Mouse (Mus musculus): ENCODE data around the gene AC124108.1.

The AC124108.1 gene

DNA sequence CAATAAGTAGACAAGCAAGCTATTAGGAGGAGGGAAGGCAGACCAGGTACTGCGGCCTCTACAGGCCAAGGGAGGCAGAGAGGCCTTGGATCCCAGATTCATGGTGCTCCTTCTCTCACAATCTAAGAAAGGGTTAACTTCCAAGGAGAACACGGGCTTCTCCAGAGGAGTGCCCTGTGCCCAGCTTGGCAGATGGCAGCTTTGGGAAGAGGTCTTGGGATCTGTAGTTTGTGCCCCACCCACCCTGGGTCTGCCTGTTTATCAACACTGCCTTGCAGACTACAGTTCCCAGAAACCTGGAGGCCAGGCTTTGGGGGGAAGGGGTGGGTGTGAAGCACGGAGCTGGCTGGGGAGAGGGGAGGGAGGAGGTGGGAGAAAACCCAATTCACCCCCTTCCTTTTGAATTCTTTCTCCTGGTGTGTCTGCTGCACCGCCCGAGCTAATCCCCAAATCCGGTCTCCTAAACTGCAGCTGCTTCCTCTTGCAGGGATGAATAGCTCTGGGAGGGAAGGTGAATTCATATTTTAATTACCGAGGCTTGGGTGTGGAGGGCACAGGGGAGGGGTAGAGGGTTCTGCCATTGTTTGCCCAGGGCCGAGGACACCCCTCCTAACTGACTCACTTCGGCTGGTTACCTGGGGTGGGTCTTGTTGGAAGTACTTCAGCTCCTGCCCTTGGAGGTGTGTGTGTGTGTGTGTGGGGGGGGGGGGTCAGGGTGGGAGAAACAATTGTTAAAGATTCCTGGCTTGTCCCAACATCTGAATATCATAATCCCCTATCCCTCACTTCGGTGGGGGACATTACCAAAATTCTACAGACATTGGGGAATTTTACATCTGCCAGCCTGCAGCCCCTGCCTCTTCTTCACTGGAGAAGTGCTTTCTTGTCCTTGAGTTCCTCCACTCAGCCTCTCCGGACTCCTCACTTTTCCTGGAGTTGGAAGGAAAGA is 9.6 kb downstream of the AC124108.1 start:
- DNase-seq (ENCODE audit: low spot score): peak; percentile 79

DNA sequence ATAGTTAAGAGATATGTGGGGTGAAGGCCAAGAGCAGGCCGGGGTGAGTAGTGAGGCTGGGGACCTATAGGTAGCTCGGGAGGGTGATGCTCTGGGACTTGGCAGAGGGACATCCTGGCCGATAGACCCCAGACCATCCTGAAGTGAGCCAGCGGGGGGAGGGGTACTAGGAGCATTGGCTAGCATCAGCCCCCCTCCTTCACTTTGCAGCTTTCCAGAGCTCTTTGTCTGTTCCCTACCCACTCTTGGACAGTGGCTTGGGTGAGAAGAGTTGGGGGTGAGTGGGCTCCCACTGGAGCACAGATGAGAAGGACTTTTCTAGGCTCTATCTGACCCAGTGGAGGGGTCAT is 10.2 kb downstream of the AC124108.1 start:
- DNase-seq (ENCODE audit: low spot score): peak; percentile 1

DNA sequence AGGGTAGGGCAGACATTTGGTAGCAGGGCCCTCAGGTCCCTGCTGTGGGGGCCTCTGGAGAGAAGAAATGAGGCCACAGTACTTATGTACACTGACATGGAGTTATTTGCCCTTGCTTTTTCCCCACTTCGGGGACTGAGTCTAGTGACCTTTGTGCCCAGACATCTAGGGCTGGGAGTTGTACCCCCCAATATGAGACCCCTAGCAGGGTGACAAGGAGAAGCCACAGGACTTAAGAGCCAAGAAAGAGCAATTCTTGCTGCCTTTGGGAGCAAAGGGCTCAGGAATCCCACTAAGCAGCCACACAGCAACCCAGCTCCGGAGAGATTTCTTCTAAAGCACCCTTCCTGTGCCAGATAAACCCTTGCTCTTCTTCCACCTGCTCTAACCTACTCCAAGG is 10.7 kb downstream of the AC124108.1 start:
- DNase-seq (ENCODE audit: low spot score): no peak

DNA sequence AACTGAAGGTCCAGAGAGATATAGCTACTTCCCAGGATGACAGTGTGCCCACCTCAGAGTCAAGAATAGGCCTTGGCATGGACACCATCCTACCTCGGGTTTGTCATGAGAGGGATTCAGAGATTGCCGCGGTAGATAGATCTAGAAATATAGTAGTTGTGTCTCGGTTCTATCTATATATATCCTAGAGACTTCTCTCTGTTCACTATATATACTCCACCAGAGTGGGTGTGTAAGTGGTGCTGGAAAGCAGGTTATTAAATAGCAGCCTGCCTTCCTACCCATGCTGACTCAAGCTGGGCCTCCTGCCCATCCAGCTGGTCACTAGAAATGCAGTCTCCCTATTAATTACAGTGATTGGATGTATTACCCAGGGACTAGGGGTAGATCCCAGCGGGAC is 11.5 kb downstream of the AC124108.1 start:
- no peak for DNase-seq (ENCODE audit: low spot score)

DNA sequence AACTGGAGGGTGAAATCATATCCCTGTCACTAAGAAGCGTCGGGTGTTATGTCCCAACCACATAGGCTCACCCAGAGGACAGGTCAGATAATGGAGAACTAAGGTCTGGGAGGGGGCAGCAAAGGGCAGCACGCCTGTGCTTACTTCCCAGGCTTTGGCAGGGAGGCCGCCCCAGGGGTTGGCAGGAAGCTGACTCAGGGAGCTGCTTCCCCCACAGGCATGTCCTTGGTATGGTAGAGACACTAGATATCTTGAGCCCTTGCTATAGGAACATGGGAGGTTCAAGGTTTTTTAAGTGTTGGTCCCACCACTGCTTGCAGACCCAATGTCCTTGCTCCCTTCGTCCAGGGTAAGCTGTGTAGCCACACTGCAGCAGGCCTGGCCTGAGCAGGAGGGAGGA is 14.7 kb downstream of the AC124108.1 start:
- DNase-seq (ENCODE audit: low spot score): no peak

DNA sequence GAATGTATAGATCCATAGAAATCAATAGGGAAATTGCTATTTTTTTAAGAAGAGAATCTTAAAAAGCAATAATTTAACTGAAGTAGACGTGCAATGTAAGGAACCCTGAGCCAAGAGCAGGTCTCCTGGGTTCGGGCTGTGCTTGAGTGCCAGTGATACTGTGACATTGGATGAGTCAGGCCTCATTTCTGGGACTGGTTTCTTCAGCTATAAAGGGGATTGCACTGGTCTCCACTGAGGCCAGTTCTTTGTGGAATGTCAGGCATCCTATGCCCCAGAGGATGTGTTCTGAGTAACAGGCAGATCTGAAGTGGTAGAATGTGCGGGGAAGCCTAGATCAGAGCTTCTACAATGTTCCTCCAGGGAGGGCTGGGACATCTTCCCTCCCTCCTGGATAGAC is 15.6 kb downstream of the AC124108.1 start:
- no peak for DNase-seq (ENCODE audit: low spot score)

DNA sequence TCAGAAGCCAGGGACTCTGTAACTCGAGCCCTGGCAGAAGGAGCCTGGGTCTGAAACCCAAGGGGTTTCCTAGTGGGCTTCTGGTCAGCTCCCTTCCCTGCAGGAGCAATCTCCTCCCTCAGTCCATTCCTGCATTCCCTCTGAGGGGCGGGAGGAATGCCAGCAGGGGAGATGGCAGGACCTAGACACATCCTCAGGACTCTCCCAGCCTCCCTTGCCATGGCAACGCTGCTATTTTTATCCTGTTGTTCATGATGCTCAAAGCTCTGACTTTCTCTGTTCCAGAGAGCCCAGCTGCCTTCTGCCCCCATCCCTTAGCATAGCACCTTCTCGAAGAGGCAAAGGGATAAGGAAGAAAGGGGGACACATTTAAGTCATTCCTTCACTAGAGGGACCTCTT is 16.9 kb downstream of the AC124108.1 start:
- peak; percentile 50 for DNase-seq (ENCODE audit: low spot score)

DNA sequence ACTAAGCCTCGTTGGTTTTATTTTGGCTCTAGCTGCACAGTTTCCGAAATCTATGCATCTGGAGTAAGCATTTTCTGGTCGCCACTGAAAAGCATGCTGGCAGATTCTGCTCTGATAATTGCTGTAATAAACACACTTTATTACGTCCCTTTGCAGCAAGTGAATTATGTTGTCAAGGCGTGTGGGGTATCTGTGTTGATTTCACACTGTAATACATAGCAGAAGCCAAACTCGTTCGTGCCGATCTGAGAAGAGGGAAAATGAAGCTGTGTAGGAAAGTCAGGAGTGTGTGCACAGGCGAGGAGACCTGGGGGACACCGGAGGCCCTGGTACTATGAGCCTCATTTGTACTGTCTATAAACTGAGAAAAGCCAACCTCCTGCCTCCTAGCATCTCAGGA is 18.1 kb downstream of the AC124108.1 start:
- DNase-seq (ENCODE audit: low spot score): no peak

DNA sequence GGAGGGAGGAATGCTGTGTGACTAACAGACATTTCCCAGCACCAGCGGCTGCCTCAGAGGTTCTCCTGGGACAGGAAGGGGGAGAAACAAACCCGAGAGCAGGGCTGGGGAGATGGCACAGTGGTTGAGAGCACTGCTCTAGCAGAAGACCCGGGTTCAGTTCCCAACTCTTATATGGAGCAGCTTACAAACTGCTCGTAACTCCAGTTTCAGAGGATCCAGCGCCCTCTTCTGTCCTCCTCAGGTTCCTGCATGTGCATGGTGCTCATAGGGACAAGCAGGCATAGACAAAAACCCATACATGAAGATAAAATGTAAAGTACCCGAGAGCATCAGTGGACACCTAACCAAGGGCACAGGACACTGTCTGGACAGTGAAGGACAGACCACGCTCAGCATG is 19.7 kb downstream of the AC124108.1 start:
- peak; percentile 82 for DNase-seq (ENCODE audit: low spot score)

DNA sequence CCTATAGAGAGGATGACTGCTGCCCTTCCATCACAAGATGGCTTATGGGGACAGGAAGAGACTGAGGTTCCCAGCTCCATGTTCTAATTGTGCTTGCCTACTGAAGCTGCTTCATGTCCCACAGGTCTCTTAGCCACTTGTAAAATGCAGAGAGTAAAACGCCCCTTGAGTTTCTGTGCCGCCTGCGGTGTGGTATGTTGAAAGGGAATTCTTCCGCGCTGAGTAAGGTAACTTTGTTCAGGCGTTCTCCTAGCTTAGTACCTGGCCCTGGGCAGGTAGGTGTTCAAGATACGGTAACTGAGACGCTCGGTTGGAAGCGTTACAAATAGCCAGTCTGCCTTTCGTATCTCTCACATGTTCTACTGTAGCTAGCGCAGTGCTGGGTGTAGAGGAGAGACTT is 20.4 kb downstream of the AC124108.1 start:
- no peak for DNase-seq (ENCODE audit: low spot score)

DNA sequence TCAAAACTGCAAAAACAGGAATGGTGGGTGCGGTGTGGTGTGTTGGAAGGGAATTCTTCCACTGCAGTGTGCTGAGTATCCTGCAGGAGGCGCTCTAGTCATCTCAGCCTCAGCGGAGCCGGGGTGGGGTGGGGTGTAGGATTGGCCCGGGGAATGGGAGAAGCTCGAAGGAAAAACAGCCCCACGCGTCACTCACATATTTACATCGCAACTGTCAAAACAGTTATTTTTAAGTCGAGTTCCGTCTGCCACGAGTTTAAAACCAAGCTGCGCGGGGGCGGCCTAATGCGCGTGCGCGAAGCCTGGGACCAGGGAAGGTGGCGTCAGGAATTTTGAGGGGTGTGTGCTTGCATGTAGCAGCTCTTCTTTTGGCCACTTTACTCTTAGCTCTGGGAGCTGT is 21.0 kb downstream of the AC124108.1 start:
- peak; percentile 80 for DNase-seq (ENCODE audit: low spot score)

DNA sequence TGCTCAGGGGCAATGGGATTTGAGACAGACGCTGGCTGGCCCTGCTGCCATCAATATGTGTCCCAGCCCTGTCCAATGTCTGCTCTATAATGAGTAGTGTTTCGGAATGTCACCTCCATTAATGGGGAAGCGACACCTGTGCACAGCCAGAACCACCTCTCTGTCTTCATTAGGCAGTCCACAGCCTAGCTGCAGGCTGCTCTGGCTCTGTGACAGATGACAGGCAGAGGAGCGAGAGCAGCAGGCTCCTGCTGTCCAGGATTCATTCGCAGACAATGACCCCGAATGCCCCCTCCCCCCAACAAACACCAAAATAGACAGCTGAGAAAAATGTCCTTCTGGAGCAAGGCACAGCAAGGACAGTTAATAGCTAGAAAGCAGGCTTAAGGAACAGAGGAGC is 21.8 kb downstream of the AC124108.1 start:
- peak; percentile 59 for DNase-seq (ENCODE audit: low spot score)

DNA sequence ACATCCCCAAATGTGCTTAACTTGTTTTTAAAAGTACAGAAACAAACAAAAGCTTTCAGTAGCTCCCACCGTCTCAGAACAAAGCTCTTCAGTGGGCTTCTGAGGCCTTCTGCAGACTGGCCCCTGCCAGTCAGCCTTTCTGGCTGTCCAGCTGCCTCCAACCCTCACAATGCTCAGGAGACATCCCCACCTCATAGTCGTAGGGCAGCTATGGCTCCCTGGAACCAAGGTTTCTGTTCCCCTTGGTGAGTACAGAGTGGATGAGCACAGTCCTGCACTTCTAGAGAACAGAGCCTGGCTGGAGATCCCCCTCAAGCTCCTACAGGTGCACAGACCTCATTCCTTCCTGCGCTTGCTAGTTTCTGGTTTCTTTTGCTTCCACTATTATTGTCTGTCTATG is 25.0 kb downstream of the AC124108.1 start:
- DNase-seq (ENCODE audit: low spot score): no peak

DNA sequence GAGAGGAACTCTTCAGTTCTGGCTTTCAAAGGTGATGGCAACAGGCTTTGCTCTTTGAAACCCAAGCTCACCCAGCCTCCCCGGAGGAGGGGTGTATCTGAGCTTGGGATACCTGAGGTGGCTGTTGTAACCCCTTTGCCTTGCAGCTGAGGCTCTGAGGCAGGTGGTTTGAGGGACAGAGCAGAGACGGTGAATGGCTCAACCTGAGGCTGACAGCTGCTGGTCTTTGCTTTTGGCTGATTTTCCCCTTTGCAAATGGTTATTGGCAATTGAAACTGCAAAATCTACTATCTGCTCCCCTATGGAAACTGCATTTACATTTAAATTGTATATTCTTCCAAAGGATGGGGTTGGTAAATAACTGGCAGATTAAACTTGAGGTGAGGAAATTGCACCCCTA is 30.4 kb downstream of the AC124108.1 start:
- no peak for DNase-seq (ENCODE audit: low spot score)

DNA sequence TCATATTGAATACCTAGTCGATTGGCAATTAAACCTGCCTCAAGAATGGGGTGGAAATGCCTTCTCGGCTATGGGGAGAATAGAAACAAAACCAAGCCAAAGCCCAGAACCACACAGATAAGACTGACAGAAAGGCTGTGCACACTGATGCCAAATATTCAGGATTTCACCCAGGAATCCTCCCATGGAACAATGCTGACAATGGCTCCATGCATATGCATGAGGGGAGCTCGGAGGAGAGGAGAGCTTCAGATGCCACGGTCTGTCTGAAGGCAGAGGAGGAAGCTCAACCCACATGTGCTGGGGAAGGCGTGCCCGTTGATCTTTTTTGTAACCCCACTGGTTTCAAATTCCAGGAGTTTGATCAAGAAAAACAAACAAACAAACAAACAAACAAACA is 30.9 kb downstream of the AC124108.1 start:
- DNase-seq (ENCODE audit: low spot score): peak; percentile 54

DNA sequence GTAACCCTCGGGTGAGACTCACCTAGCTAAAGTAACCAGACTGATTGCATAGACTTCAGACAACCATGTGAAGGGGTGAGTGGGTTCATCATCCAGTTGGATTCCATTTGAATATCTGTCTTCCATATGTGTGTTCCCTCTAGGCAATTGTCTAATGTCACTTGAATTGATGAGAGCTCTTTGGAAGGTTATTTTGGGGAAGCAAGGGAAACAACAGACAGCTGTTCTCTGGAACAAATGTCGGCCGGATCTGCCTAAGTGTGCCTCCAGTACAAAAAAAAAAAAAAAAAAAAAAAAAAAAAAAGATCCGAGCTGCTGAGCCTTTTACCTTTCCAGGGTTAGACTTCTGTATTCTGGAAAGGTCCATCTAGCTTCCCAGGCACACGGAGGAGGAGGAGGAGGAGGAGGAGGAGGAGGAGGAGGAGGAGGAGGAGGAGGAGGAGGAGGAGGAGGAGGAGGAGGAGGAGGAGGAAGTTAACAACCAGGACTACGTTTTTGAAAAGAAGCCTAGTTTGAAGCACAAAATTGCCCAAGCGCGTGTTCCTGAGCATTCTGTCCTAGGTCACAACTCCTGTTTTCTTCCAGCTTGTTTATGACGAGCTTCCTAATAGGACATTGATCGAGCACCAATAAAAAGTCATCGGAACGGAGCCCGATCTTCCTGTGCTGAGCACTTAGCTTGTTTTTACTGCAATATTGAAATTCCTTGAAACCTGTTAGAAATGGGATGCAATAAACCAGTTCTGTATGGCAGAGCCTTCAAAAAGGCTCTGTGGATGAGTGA is 35.2 kb downstream of the AC124108.1 start:
- no peak for DNase-seq (ENCODE audit: low spot score)

DNA sequence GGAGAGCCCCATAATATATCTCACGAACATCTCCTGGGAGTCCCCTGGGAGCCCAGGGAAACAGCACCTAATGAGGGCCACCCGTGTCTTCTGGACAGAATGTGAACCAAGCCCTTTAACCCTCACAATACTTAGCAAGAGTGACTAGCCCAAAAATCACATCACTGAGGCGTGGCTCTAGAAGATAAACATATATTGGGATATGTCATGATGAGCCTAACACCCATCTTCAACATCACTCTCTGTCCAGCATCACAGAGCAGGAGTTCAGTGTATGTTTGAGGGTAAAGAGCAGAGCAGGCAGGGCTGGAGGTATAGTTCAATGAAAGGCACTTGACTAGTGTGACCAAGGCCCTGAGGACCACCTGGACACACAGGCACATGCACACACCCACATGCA is 38.4 kb downstream of the AC124108.1 start, which contains the start of gene Gm10188:
Gene Gm10188 (minus strand): TSS at position 101 of the 400 bp plus-strand sequence.
- no peak for DNase-seq (ENCODE audit: low spot score)

DNA sequence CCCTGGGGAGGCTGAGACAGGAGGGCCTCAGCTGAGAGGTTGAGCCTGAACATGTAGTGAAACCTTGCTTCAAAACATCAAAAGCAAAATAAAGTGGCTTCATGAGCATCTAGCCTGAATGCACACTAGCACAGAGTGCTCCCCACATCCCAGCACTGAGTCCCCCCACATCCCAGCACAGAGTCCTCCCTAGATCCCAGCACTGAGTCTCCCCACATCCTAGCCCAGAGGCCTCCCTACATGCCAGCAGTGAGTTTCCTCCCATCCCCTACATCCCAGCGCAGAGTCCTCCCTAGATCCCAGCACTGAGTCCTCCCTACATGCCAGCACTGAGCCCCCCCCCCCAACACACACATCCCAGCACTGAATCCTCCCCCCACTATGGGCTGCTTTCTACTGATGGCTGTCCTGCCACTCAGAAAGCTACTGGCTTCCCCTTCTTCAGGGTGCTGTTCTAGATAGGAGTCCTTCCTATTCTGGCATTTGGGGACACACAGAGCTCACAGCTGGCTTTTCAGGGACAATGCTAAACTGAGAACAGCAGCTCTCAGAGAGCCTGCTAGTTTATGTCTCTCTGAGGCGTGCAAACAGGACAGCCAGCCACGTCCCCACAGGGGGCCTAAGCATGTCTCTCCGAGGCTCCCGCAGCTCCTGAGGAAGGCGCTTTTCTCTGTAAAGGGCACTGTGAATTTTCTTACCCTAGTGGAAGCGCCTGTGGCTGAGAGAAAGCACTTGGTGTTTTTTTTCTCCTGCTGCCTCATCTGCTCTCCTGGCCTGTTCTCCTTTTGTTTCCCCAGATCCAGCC is 40.4 kb downstream of the AC124108.1 start:
- DNase-seq (ENCODE audit: low spot score): no peak

DNA sequence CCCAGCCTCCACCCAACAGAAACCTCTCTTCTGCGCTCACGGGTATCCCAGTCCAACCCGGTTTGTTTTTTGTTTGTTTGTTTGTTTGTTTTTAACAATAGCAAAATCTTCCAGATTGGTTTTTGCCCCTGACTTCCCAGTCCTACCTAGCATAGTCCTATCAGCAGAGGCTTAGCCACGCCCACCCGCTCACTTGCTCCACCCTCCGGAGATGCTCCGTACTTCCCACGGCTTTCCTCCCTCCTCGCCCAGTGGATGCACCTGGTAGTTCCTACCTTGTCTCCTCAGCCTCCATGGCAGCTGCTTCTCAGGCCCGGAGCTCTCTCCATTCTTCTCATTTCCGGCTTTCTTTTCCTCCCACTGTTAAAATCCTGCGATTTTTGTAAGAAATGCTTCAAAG is 42.3 kb downstream of the AC124108.1 start:
- DNase-seq (ENCODE audit: low spot score): peak; percentile 72

DNA sequence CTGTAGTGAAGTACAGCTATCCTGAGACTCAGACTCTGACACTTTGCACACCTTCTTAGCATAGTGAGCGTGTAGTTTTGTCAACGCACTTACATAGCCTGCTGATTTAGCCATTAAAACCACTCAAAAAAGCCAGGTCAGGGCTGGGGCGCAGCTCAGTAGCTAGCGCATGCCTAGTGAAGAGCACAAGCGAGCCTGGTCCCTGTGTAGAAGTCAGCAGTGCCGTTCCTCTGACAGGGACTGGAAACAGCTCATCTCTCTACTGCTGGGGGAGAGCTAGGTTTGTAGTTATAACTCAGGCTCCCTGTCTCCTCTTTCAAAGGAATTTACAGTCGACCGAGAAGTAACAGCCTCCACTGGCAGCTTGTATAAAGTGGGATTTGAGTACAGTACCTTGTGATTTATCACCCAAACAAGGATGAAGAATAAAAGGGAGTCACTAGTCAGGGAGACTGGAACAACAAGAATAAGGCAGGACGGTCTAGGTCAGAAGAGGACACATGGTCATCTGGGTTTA is 43.6 kb downstream of the AC124108.1 start:
- DNase-seq (ENCODE audit: low spot score): no peak

DNA sequence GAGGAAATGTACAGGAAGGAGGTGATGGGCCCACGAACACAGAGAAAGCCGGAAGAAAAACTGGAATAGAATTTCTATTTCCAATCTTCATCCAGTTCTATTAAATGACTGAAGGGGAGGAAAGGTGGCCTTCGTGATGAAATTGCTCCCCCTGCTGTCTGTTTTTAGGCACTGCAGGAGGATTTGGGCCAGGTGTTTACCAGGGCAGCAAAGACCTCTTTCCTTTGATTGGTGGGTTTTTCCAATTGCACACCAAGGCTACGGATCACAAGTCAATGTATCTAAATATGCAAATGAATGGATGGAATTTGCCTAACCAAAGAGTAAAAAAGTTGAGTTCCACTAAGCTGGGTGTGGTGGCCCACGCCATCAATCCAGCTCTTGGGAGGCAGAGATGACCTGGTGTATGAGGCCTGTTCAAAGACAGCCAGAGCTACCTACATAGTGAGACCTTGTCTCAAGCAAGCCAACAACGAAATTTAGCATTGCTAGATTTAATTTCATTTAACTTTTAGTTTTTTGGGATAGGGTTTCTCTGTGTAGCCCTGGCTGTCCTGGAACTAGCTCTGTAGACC is 46.4 kb downstream of the AC124108.1 start:
- DNase-seq (ENCODE audit: low spot score): peak; percentile 85

DNA sequence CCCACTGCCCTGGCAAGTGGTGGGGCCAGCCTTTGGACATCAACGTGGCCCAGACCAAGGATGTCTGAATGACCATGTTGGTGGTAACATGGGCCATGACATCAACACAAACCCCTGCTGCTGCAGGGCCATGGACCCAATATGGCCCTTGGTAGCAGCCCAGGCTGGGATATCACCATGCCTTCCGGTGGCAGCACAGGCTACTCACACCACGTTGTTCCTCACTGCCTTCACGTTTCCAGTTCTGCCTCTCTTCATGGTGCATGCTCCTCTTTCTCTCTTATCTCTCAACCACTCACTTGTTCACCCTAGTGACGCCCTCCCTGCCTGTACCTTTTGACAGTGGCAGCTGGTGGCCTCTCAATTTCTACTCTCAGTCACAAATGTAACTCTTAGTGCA is 53.8 kb downstream of the AC124108.1 start:
- DNase-seq (ENCODE audit: low spot score): no peak

Data from embryo, embryonic 10.5 days (tissue).